Mouse (Mus musculus) forebrain, postnatal 0 days (tissue): ENCODE measurements around the gene Fam71f1. TPM values are rescaled to one million over a fixed set of nuclear protein-coding genes. Genes with fewer than 3 reads are reported as not detected.
"Not testable (repeated sequence)": the region's sequence is repeated elsewhere in the genome, so short reads cannot be mapped to it uniquely, and the experiment has no call there.

ENCODE experiments used
- ATAC-seq: fragments of 200-750 bp; cut with Nextera tagmentation; 2 replicates; pipeline ENCODE4 v1.8.0; 2017; ENCODE audit warnings: mild to moderate bottlenecking, moderate library complexity
- DNase-seq: peaks from one replicate; pipeline ENCODE4 v3.0.0-alpha.2; 2015
- H3K27ac ChIP-seq: fragments of 300-500 bp; sonication (generic); 2 replicates; pipeline ENCODE4 v1.5.1; 2014; ENCODE audit warnings: low read depth, mild to moderate bottlenecking, antibody characterized with exemption, low read length, moderate library complexity, mixed read lengths
- H3K27me3 ChIP-seq: fragments of 300-500 bp; sonication (generic); 2 replicates; pipeline ENCODE4 v1.6.1; 2014; ENCODE audit warnings: mild to moderate bottlenecking, low read length, mixed read lengths; ENCODE audit not compliant: insufficient read depth
- H3K36me3 ChIP-seq: fragments of 300-500 bp; sonication (generic); 2 replicates; pipeline ENCODE4 v1.6.1; 2014; ENCODE audit warnings: mild to moderate bottlenecking, moderate library complexity; ENCODE audit not compliant: insufficient read depth
- H3K4me1 ChIP-seq: fragments of 300-500 bp; sonication (generic); 2 replicates; pipeline ENCODE4 v1.6.1; 2014; ENCODE audit warnings: antibody characterized with exemption; ENCODE audit not compliant: insufficient read depth
- H3K4me2 ChIP-seq: fragments of 300-500 bp; sonication (generic); 2 replicates; pipeline ENCODE4 v1.6.1; 2014; ENCODE audit warnings: low read depth, mild to moderate bottlenecking, moderate library complexity
- H3K4me3 ChIP-seq: fragments of 300-500 bp; sonication (generic); 2 replicates; pipeline ENCODE4 v1.5.1; 2014; ENCODE audit warnings: low read depth, low read length, mixed read lengths
- H3K9ac ChIP-seq: fragments of 300-500 bp; sonication (generic); 2 replicates; pipeline ENCODE4 v1.6.1; 2014; ENCODE audit warnings: mild to moderate bottlenecking
- H3K9me3 ChIP-seq: fragments of 300-500 bp; sonication (generic); 2 replicates; pipeline ENCODE4 v1.6.1; 2016; ENCODE audit warnings: low read length
- CTCF ChIP-seq: sonication (generic); IDR thresholded peaks from 2 replicates; pipeline ENCODE4 v1.5.1; 2016; ENCODE audit warnings: antibody characterized with exemption, control low read depth, low read depth
- WGBS: fragments of 180-500 bp; shearing (Covaris S2); extraction: QIAGEN DNeasy Blood & Tissue Kit; methylation state at CpG from one replicate; pipeline ENCODE4 v1.1.7; 2014; 5-methylcytosine and 5-hydroxymethylcytosine counted together
- polyA plus RNA-seq: library from polyadenylated mRNA; unstranded; fragments of >200 nt; fragmentation: Nextera tagmentation; extraction: Ambion mirVana; gene quantifications from 2 replicates; pipeline ENCODE4 v1.2.1, GENCODE M21; 2015
- total RNA-seq: library from RNA; depleted of rRNA; stranded (reverse); fragments of >200 nt; gene quantifications from 2 replicates; pipeline ENCODE4 v1.2.3, GENCODE M21; 2014

Gene Fam71f1
- total and polyA plus RNA-seq, 2 experiments from 2014 or later: not detected

DNA sequence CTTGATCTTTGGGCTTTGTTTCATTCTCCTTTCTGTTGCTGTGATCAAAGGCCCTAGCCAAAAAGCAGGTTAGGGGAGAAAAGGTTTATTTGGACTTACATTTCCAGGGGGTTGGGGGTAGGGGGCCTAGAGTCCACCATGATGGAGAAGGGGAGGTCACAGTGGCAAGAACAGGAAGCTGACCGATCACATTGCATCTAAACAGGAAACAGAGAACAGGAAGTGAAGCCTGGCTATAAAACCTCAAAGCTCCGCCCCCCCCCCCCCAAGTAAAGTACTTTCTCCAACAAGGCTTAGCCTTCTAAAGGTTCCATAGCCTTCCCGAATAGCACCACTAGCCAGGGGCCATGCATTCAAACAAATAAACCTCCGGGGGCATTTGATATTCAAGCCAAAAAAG lies 3.8 kb downstream of the Fam71f1 start:
- H3K27me3 ChIP-seq: no peaks in the 10 kb centered on the region

DNA sequence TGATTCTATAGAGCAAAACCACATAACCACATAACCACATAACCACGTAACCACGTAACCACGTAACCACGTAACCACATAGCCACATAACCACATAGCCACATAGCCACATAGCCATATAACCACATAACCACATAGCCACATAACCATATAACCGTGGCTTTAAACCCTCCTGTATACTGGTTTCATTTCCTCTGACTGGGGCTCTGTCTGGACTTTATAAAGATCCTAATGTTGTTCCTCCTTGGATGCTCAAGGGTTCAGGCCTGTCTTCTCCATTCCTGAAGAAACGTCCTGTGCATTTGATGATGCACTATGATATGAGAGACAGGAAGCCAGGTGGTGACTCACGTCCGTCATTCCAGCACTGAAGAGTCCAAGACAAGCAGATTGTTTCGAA lies 8.0 kb downstream of the Fam71f1 start:
- no peak for TF ChIP-seq CTCF
- Histone ChIP-seq H3K36me3 (no peaks in the 10 kb centered on the region), H3K27me3 (no peaks in the 10 kb centered on the region), H3K27ac (no peak overlapping the region), H3K9ac (no peak overlapping the region), H3K4me1 (no peaks in the 10 kb centered on the region), H3K4me2 (no peak overlapping the region), H3K4me3 (no peak overlapping the region), H3K9me3 (no peaks in the 10 kb centered on the region)
- DNase-seq: no peak
- WGBS: 87% methylated on average over 9 of the region's 9 CpGs
- no peak for ATAC-seq

More for the DNA sequence above, 3.8 kb downstream of the Fam71f1 start:
- ATAC-seq: no peak
- TF ChIP-seq CTCF: no peak
- Histone ChIP-seq H3K9me3 (no peaks in the 10 kb centered on the region), H3K9ac (no peak overlapping the region), H3K36me3 (no peaks in the 10 kb centered on the region), H3K27ac (no peak overlapping the region), H3K4me1 (no peaks in the 10 kb centered on the region), H3K4me2 (no peak overlapping the region), H3K4me3 (no peak overlapping the region)
- no peak for DNase-seq
- 86% methylated on average over 4 of the region's 4 CpGs for WGBS

DNA sequence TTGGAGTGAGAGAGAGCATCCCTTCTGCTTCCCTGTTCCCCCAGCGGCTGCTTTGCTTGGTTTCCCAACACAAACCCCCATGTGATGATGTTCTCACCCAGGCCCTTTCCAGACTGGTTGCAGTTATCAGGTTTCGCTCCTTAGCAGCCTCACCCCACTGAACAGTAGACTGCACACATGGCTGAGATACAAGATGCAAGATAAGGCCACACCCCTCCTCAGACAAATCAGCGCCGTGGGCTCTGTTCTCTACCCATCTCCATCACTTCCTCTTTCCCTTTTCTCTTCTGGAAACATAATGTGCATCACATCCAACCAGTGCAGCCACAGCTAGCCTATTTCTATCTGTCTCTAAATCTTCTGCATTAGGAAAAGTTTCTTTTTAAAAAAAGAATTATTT lies 10.6 kb downstream of the Fam71f1 start:
- Histone ChIP-seq H3K4me1 (no peaks in the 10 kb centered on the region), H3K36me3 (no peaks in the 10 kb centered on the region), H3K9ac (no peak overlapping the region), H3K4me2 (no peak overlapping the region), H3K27me3 (no peaks in the 10 kb centered on the region), H3K27ac (no peak overlapping the region), H3K9me3 (no peaks in the 10 kb centered on the region), H3K4me3 (no peak overlapping the region)
- ATAC-seq: no peak
- WGBS: 71% methylated on average over 4 of the region's 4 CpGs
- no peak for TF ChIP-seq CTCF
- no peak for DNase-seq

DNA sequence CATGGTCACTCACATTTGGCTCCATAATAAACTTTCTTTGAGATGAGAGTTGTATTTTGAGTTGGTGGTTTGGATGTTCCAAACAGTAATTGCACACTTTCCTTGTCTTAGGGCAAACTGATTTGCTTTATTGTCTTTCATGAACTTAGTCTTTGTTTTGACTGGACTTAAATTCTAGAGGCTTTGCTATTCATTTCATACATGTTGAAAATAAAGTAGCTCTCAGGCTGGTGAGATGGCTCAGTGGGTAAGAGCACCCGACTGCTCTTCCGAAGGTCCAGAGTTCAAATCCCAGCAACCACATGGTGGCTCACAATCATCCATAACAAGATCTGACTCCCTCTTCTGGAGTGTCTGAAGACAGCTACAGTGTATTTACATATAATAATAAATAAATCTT lies 27.6 kb downstream of the Fam71f1 start:
- not testable (repeated sequence) for ATAC-seq

DNA sequence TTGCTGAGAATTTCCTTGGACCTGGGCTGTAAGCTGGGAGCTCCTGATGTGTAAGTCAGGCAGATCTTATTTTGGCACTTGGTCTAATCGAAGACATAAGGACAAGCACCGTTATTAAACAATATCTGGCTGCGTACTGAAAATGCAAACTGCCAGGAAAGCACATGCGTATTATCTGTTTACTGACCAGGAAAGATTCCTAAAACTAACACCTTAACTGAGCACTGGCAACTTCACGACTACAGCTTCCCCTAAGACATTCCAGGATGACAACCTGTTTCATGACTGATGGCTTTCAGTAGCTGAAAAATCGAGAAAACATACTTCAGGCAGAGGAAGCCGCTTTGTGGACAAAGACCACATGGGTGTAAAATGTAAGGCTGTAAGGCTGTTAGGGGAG lies 28.2 kb downstream of the Fam71f1 start:
- DNase-seq: no peak
- Histone ChIP-seq H3K27me3 (no peaks in the 10 kb centered on the region), H3K9ac (peak overlapping the region; percentile 59), H3K4me3 (peak overlapping the region; percentile 89), H3K9me3 (no peaks in the 10 kb centered on the region), H3K36me3 (no peaks in the 10 kb centered on the region), H3K4me1 (peaks cover 5% of the 10 kb centered on the region; the same call in 1 of the 2 replicates), H3K27ac (peak overlapping the region; percentile 78), H3K4me2 (peak overlapping the region; percentile 71)
- TF ChIP-seq CTCF: no peak
- no peak for ATAC-seq
- 29% methylated on average over 7 of the region's 7 CpGs for WGBS

More for the DNA sequence above, 27.6 kb downstream of the Fam71f1 start:
- H3K27me3 ChIP-seq, H3K4me2 ChIP-seq, H3K9ac ChIP-seq, H3K4me1 ChIP-seq, H3K4me3 ChIP-seq, H3K36me3 ChIP-seq, DNase-seq, H3K27ac ChIP-seq, H3K9me3 ChIP-seq: not testable (repeated sequence)
- WGBS: 94% methylated on average over 2 of the region's 2 CpGs

DNA sequence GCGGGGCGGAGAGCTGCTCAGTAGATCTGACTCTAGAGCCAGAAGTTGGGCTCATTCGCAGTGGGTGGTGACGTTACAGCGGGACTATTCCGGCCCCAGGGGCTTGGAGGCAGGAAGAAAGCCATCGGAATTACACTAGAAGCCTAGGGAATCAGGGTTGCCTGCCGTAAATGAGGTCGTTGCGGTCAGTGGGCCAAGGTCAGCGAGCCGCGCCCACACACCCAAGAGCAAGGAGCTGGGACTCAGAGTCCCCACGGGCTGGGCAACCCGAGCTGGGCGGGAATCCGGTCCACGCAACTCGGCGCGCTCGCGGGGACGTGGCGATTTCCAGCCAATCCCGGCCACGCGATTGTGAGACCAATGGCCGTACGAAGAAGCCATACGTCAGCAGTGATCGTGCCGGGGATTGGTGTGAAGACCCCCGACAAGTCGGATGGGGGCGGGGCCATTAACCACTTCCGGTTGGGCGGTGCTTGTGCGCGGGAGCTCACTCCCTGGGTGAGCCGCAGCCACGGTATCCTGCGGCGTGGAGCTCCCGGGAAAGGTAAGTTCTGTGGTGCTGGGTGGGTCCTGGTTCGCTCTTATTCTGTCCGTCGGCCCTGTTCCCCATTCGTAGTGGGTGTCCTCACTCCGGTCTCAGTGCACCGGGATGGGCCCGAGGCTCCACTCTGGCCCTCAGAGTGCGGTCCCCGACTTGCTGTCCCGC lies 28.9 kb downstream of the Fam71f1 start, which contains the start of gene Calu:
Calu (plus strand) TSS at position 405 of the 706 bp plus-strand sequence.
- H3K4me1 ChIP-seq: peaks cover 5% of the 10 kb centered on the region; the same call in 1 of the 2 replicates
- H3K9me3 ChIP-seq: no peaks in the 10 kb centered on the region
- DNase-seq (peak; percentile 99), ATAC-seq (peak; percentile 99)
- 3% methylated on average over 55 of the region's 55 CpGs for WGBS
- peak within 1 kb of the TSS; percentile 89 for H3K4me3 ChIP-seq
- H3K9ac ChIP-seq: peak within 1 kb of the TSS; percentile 68
- peak within 1 kb of the TSS; percentile 71 for H3K4me2 ChIP-seq
- no peak; the same call in 1 of the 2 replicates for TF ChIP-seq CTCF
- H3K27me3 ChIP-seq: no peaks in the 10 kb centered on the region
- H3K36me3 ChIP-seq: no peaks in the 10 kb centered on the region
- H3K27ac ChIP-seq: peak within 1 kb of the TSS; percentile 78

DNA sequence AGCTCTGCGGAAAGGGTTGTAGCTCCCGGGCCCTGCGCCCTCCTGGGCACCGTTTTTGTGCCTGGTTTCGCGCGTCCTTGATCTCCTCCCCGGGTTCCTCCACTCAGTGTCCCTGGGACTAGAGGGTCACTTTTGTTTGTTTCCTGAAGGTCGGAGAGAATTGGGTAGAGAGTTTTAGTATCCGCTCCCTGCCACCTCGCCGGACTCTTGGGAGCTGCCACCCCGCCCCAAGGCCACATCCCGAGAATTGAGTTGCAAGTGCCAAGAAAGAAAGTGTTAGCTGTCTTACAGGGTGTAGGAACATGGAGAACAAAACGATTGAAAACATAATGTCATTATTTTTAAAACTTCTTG lies 29.4 kb downstream of the Fam71f1 start:
- Histone ChIP-seq H3K4me2 (peak overlapping the region; percentile 71), H3K9me3 (no peaks in the 10 kb centered on the region), H3K9ac (peak overlapping the region; percentile 68), H3K27ac (peak overlapping the region; percentile 77), H3K4me1 (peaks cover 5% of the 10 kb centered on the region; the same call in 1 of the 2 replicates), H3K36me3 (no peaks in the 10 kb centered on the region), H3K27me3 (no peaks in the 10 kb centered on the region), H3K4me3 (peak overlapping the region; percentile 89)
- no peak for TF ChIP-seq CTCF
- DNase-seq: no peak
- no peak for ATAC-seq
- under 1% methylated on average over 15 of the region's 15 CpGs for WGBS
